In genomic region chr1:126817381-126818034, GRCm38 (mm10) we compare ENCODE assay signal across 8 mouse cellular contexts. TPM values are rescaled to one million over a fixed set of nuclear protein-coding genes. Genes with fewer than 3 reads are reported as not detected.
DNase-seq lines count a peak whose midpoint lies in the region; ATAC-seq and TF ChIP-seq lines count a peak whose summit lies in the region.

No protein-coding gene starts in this region.

- no peak overlapping the region for H3K4me2 ChIP-seq in midbrain, embryonic 13.5 days (replicated peaks)
- H3K4me2 ChIP-seq in midbrain, embryonic 14.5 days (ENCODE audit: low read length) = no peak overlapping the region
- H3K4me2 ChIP-seq in embryonic facial prominence, embryonic 13.5 days = peak overlapping the region; percentile 11
- H3K4me2 ChIP-seq in lung, postnatal 0 days (replicated peaks; ENCODE audit: low read depth, low read length) = no peak overlapping the region
- H3K4me2 ChIP-seq in stomach, embryonic 14.5 days (replicated peaks; ENCODE audit: low read depth, low read length) = no peak overlapping the region

- 0 out of 2 replicates have a peak, but pooled peaks have one; percentile 17 for TF ChIP-seq EP300 in lung, postnatal 0 days (IDR thresholded peaks at IDR 0.05)

- 0 out of 2 replicates have a peak, but pooled peaks have one; percentile 34 for ATAC-seq in midbrain, embryonic 13.5 days
- ATAC-seq in midbrain, embryonic 14.5 days (ENCODE audit: low FRiP score, low TSS enrichment) = no peak
- peak; percentile 86 for ATAC-seq in embryonic facial prominence, embryonic 13.5 days (ENCODE audit: insufficient number of reproducible peaks, insufficient read depth, low FRiP score, low TSS enrichment, low read depth)
- ATAC-seq in hematopoietic stem cell, adult 5-6 weeks (replicated peaks in 1 of 2; ENCODE audit: insufficient read depth in 1 of 2, low FRiP score in 2 of 2, low TSS enrichment in 1 of 2, low read depth in 1 of 2, poor library complexity in 2 of 2, severe bottlenecking in 2 of 2) = peak; percentile 96 to 98
- ATAC-seq in lung, postnatal 0 days = peak; percentile 80
- ATAC-seq in stomach, embryonic 14.5 days (ENCODE audit: insufficient number of reproducible peaks, insufficient read depth, low FRiP score, low read depth) = peak; percentile 75; the same call in 1 of the 2 replicates

- H3K27me3 ChIP-seq in midbrain, embryonic 13.5 days = no peaks in the 10 kb centered on the region
- no peaks in the 10 kb centered on the region for H3K27me3 ChIP-seq in midbrain, embryonic 14.5 days (ENCODE audit: control insufficient read depth, insufficient read depth, low read length)
- no peaks in the 10 kb centered on the region for H3K27me3 ChIP-seq in embryonic facial prominence, embryonic 13.5 days
- no peaks in the 10 kb centered on the region for H3K27me3 ChIP-seq in lung, postnatal 0 days (replicated peaks; ENCODE audit: insufficient read depth, low read length)
- no peaks in the 10 kb centered on the region for H3K27me3 ChIP-seq in stomach, embryonic 14.5 days (ENCODE audit: control insufficient read depth, insufficient read depth, low read length)

- no peaks in the 10 kb centered on the region for H3K36me3 ChIP-seq in midbrain, embryonic 13.5 days
- H3K36me3 ChIP-seq in midbrain, embryonic 14.5 days (ENCODE audit: control insufficient read depth, insufficient read depth, low read length) = no peaks in the 10 kb centered on the region
- no peaks in the 10 kb centered on the region for H3K36me3 ChIP-seq in embryonic facial prominence, embryonic 13.5 days
- H3K36me3 ChIP-seq in lung, postnatal 0 days (ENCODE audit: insufficient read depth, low read length) = no peaks in the 10 kb centered on the region
- H3K36me3 ChIP-seq in stomach, embryonic 14.5 days (ENCODE audit: control insufficient read depth, insufficient read depth, low read length) = no peaks in the 10 kb centered on the region

- WGBS in midbrain, embryonic 13.5 days = 49% methylated on average over 9 of the region's 9 CpGs
- WGBS in midbrain, embryonic 14.5 days = 50% methylated on average over 9 of the region's 9 CpGs
- 24% methylated on average over 9 of the region's 9 CpGs for WGBS in embryonic facial prominence, embryonic 13.5 days
- WGBS in lung, postnatal 0 days = 29% methylated on average over 9 of the region's 9 CpGs
- WGBS in stomach, embryonic 14.5 days = 23% methylated on average over 9 of the region's 9 CpGs

- 0 out of 2 replicates have a peak, but pooled peaks cover 2% of the 10 kb centered on the region for H3K4me1 ChIP-seq in midbrain, embryonic 13.5 days (replicated peaks)
- H3K4me1 ChIP-seq in midbrain, embryonic 14.5 days (ENCODE audit: control insufficient read depth, insufficient read depth, low read length) = no peaks in the 10 kb centered on the region
- peaks cover 13% of the 10 kb centered on the region for H3K4me1 ChIP-seq in embryonic facial prominence, embryonic 13.5 days
- no peaks in the 10 kb centered on the region for H3K4me1 ChIP-seq in lung, postnatal 0 days (ENCODE audit: insufficient read depth, low read depth, low read length)
- 0 out of 2 replicates have a peak, but pooled peaks cover 3% of the 10 kb centered on the region for H3K4me1 ChIP-seq in stomach, embryonic 14.5 days (ENCODE audit: control insufficient read depth, insufficient read depth, low read length)

- H3K9me3 ChIP-seq in midbrain, embryonic 13.5 days = no peaks in the 10 kb centered on the region
- H3K9me3 ChIP-seq in midbrain, embryonic 14.5 days (ENCODE audit: control insufficient read depth, low read length) = peaks cover 3% of the 10 kb centered on the region; the same call in 1 of the 2 replicates
- no peaks in the 10 kb centered on the region for H3K9me3 ChIP-seq in embryonic facial prominence, embryonic 13.5 days
- H3K9me3 ChIP-seq in lung, postnatal 0 days (ENCODE audit: low read length) = no peaks in the 10 kb centered on the region
- H3K9me3 ChIP-seq in stomach, embryonic 14.5 days (ENCODE audit: control insufficient read depth, low read depth, low read length) = no peaks in the 10 kb centered on the region

- no peak overlapping the region for H3K27ac ChIP-seq in midbrain, embryonic 13.5 days
- H3K27ac ChIP-seq in midbrain, embryonic 14.5 days (replicated peaks; ENCODE audit: low read depth, low read length) = no peak overlapping the region
- peak overlapping the region; percentile 23; the same call in 1 of the 2 replicates for H3K27ac ChIP-seq in embryonic facial prominence, embryonic 13.5 days
- H3K27ac ChIP-seq in lung, postnatal 0 days (ENCODE audit: low read length) = no peak overlapping the region
- no peak overlapping the region for H3K27ac ChIP-seq in stomach, embryonic 14.5 days (ENCODE audit: low read length)

- DNase-seq in midbrain, embryonic 14.5 days = no peak
- DNase-seq in lung, postnatal 0 days (ENCODE audit: low spot score) = peak; percentile 57
- no peak for DNase-seq in cerebellum, adult 11 months
- no peak for DNase-seq in right cerebral cortex, adult 18-20 months

- no peak for TF ChIP-seq CTCF in lung, postnatal 0 days (IDR thresholded peaks at IDR 0.05)

- H3K9ac ChIP-seq in midbrain, embryonic 13.5 days (replicated peaks) = no peak overlapping the region
- no peak overlapping the region for H3K9ac ChIP-seq in midbrain, embryonic 14.5 days (replicated peaks; ENCODE audit: low read length)
- H3K9ac ChIP-seq in embryonic facial prominence, embryonic 13.5 days = no peak overlapping the region
- H3K9ac ChIP-seq in lung, postnatal 0 days (replicated peaks; ENCODE audit: low read depth) = no peak overlapping the region
- no peak overlapping the region for H3K9ac ChIP-seq in stomach, embryonic 14.5 days (replicated peaks; ENCODE audit: low read depth, low read length)

- H3K4me3 ChIP-seq in midbrain, embryonic 13.5 days (replicated peaks) = no peak overlapping the region
- no peak overlapping the region for H3K4me3 ChIP-seq in midbrain, embryonic 14.5 days (replicated peaks; ENCODE audit: low read depth, low read length)
- no peak overlapping the region for H3K4me3 ChIP-seq in embryonic facial prominence, embryonic 13.5 days
- no peak overlapping the region for H3K4me3 ChIP-seq in lung, postnatal 0 days (ENCODE audit: low read depth, low read length)
- no peak overlapping the region for H3K4me3 ChIP-seq in stomach, embryonic 14.5 days (ENCODE audit: low read depth, low read length)

RNA-seq across cellular contexts. Expression of gene Nckap5, which starts 13.1 kb away (rescaled TPM):
- polyA plus RNA-seq in midbrain, embryonic 13.5 days (2015; fragmentation: Nextera tagmentation; extraction: Ambion mirVana) = 14.2 and 17.7 TPM in 2 replicates
- 11.7 and 14.6 TPM in 2 replicates for polyA plus RNA-seq in midbrain, embryonic 14.5 days (2014; fragmentation: Nextera tagmentation; extraction: Ambion mirVana)
- 11.3 and 13.3 TPM in 2 replicates for polyA plus RNA-seq in embryonic facial prominence, embryonic 13.5 days (2015; fragmentation: Nextera tagmentation; extraction: Ambion mirVana)
- total RNA-seq in hematopoietic stem cell, adult 5-6 weeks (2017) = not detected in 2 replicates
- 26.0 and 37.0 TPM in 2 replicates for polyA plus RNA-seq in lung, postnatal 0 days (2015; fragmentation: Nextera tagmentation; extraction: Ambion mirVana)
- 4.8 and 5.2 TPM in 2 replicates for polyA plus RNA-seq in stomach, embryonic 14.5 days (2014; fragmentation: Nextera tagmentation; extraction: Ambion mirVana)
